Mouse (Mus musculus) CD4-positive, CD25-positive, alpha-beta regulatory T cell (primary cell): ENCODE data around the gene Sdha. TPM values are rescaled to one million over a fixed set of nuclear protein-coding genes. Genes with fewer than 3 reads are reported as not detected.

ENCODE experiments used
- polyA plus RNA-seq: library from polyadenylated mRNA; unstranded; fragments of 100-300 nt; shearing (Covaris generic); gene quantifications from one replicate; pipeline ENCODE4 v1.2.1, GENCODE M21; 2017

The Sdha gene
- polyA plus RNA-seq = 279 TPM

DNA sequence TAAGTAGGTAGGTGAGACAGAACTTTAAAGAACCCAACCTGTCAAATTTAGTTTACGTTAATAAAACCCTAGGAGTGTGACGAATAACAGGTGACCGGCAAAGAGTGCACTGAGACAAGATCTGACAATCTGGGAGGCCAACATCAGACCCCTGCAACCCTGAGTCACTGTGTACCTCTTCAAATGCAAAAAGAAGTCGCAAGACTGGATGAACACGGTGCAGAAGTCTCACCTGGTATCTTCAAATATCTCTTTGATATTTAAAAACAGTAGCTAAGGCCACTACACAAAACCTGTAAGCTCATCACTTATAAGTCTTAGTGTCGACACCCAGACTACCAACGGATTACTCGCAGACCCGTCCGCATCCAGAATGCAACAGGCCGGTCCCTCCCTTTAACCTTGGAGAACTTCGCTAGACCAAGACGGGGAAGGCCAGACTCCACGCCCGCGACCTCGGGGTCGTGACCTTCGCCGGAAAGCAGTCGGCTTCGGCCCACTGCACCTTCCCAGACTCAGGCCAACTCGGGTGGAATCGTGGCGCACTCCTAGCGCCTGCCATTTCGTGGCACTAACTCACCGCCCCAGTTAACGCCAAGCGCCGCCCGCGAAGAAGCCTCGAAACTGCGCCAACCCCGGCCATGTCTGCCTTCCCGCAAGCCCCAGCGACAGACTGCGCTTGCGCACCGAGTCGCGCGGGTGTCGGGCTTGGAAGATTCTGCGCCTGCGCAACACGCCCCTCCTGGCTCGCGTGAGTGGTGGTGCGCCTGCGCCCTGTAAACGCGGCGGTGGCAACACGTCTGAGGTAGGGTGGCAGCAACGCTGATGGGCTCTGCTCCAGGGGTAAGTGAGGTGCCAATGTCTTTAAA, at the start of gene Sdha, which contains the start of gene Ccdc127:
Gene Sdha (minus strand): TSS at position 715 of the 869 bp plus-strand sequence.
Gene Ccdc127 (plus strand): TSS at position 744 of the 869 bp plus-strand sequence.

DNA sequence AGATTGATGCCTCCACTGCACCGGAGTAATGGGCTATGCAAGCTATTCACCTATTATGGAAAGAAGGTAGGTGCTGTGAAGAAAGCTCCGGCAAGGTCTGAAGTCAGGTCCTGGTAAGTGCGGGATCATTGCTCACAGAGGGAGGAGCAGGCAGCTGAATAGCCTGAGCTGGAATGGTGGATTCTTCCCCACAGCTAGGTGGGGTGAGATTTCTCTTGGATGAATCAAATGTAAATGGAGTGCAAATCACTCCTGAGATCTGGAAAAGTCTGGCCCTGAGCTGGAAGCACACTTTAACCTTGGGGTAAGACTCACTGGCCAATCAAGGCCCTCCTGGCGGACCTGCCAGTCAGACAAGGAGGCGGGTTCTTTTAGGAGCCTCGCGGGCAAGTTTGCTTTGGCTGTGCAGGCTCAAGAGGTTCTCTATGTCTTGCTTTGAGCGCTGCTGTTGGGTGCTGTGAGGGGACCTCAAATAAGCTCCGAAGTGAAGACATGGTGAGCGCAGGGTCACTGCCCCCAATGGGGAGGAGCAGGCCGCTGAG, 49.3 kb upstream of the Sdha start, which contains the start of gene Ftl1-ps1:
Gene Ftl1-ps1 (plus strand): TSS at position 397 of the 542 bp plus-strand sequence.

DNA sequence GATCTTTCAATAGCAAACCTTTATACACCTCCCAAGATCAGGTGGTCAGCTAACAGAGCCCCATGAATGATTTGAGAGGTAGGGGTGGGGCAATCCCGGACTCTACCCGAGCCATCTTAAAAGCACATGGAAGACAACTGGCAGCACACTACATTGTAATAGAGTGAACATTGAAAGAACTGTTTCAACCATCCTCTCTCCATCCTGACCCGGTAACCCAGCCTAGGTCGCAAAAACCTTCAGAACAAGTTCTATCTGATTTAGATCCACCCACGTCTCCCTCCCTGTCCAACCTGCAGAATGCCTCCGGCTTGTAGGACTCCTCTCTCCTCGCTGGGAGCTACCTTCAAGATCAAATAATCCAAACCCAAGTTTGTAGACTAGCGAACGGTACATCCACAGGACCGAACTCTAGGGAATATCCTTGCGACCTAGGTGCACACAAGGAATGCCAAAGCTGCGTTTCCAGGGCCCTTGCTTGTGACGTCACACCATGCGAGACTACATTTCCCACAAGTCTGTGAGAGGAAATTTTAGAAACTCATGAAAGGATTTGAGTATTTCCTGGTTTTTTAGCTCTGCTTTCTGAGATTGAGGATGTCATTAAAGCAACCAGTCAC, 40.4 kb upstream of the Sdha start, which contains the start of gene Zfp72:
Gene Zfp72 (minus strand): TSS at position 466 of the 620 bp plus-strand sequence.

DNA sequence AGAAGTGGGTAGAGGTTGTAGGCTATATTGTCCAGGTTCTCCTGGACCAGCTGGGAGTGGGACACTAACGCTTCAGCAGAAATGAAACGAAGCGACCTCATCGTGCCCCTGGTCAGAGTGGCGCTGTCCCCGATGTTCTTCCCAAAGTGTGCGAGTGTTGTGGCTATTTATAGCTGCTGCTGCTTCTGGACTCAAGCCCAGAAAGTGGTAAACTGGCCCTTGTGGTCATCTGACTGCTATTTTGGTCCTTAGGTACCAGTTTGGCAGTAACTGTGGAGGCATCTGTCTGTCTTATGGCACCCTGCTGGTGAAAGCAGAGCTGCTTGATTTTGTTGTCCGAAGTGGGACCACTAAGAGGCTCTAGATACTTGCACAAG, 13.8 kb upstream of the Sdha start, which contains the start of gene Lrrc14b:
Gene Lrrc14b (minus strand): TSS at position 147 of the 377 bp plus-strand sequence.

DNA sequence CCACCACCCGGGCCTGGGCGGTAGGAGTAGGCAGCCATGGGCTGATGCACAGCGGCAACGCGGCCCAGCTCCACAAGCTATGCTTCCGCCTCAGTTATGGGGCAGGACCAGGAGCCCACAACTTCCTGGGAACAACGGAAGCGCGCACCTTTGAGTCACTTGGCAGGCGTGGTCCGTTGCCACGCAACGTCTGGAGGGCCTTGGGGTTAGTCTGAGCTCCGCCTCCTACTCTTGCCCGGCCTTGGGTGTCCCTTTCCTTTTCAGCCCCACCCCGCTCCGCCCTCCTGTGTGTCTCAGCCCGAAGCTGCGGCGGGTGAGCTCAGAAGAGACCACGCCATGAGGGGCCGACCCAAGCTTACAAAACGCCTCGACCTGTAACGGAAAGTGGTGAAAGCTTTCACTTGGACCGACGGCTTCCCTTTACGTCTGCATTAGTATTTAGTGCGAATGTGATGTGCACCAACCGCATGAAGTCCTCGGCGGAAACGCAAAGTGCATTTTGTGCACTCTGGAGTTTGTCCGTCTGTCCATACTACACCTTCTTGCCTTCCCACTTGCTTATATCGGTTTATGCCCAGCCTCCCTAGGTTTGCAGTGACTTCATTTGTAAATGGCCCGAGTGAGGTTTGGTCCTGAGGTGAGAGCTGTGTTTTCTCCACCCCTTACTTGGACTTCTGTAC, 32.8 kb downstream of the Sdha start, which contains the start of gene Pdcd6:
Gene Pdcd6 (minus strand): TSS at position 411 of the 680 bp plus-strand sequence.

DNA sequence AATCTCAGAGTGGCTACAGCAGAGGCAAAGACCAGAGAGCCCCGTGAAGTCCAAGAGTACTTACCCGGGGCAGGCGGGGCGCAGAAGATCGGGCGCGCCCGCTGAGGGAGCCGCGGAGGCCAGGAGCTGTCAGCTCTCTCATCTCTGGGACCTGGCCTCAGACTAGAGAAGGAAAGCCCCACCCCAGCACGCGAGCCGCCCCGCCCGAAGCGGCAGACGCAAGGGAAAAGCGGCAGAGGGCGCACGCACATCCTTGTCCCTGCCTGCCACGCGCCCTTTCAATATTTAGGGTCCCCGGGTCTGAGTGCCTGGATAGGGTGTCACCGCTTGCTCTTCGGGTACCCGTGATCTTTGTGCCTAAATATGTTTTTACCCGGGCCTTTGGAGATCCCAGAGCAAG, 57.9 kb downstream of the Sdha start, which contains the start of gene Ahrr:
Gene Ahrr (minus strand): TSS at position 165 of the 400 bp plus-strand sequence.

Other genes starting within 250 kb of the Sdha start
- not detected for gene Slc9a3, start 228.8 kb downstream of the Sdha start, polyA plus RNA-seq
- gene Exoc3, start 141.5 kb downstream of the Sdha start, polyA plus RNA-seq = 89.8 TPM
- 0.11 TPM for gene Ahrr, start 57.9 kb downstream of the Sdha start, polyA plus RNA-seq
- 168 TPM for gene Pdcd6, start 32.7 kb downstream of the Sdha start, polyA plus RNA-seq
- 29.7 TPM for gene Ccdc127, start within 50 bp of the Sdha start, polyA plus RNA-seq
- not detected for gene Lrrc14b, start 13.7 kb upstream of the Sdha start, polyA plus RNA-seq
- 2.4 TPM for gene Zfp72, start 40.6 kb upstream of the Sdha start, polyA plus RNA-seq
- 50.7 TPM for gene Ftl1-ps1, start 49.4 kb upstream of the Sdha start, polyA plus RNA-seq
- 21.6 TPM for gene Zfp825, start 143.7 kb upstream of the Sdha start, polyA plus RNA-seq